Mouse (Mus musculus) lung, postnatal 4 days (tissue): ENCODE results near the gene Urad.

Experiments used
- DNase-seq, 2 experiments: peaks; one replicate each; pipeline ENCODE4 v3.0.0; 2021

The Urad gene

DNA sequence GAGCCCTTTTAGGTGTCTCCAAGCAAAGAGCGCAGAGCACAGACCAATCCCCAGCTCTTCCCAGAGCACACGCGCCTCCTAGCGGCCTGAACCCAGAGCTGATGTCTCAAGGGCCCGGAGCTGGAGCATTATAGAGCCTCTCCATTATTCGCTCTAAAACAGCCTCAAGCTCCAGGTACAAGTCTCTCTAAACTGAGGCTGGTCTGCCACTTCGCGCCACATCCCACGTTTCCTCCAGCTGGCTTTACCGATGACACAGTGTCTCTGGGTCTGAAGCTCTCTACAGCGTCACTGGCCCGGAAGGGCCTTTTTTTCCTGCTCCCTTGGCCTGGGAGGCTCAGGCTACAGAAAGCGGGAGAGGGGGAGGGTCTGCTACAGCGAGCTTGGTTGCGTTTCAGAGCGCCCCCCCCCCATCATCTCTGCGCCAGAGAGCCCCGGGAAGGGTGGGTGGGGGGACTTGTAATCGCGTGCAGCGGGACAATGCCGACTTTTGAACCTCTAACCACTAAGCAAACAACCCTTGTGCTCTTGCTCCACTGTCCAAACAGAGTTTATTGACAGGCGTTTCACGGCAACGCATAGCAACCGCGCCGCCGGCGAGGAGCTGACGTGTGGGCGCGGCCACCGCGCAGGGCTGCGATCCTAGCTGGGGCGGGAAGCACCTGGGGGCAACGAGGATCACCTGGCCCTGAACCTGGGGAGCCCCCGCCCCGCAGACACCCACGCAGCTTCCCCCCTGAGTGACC lies 22.8 kb downstream of the Urad start:
- peak; percentile 41 to 57 for DNase-seq

- DNase-seq = no peak
These were observed 25.0 kb downstream of the Urad start for GRCm38 (mm10) chr5:147297249-147297648.

GRCm38 (mm10) chr5:147294121-147294520 lies 28.1 kb downstream of the Urad start:
- DNase-seq = peak in 1 of 2 experiments; percentile 32

DNA sequence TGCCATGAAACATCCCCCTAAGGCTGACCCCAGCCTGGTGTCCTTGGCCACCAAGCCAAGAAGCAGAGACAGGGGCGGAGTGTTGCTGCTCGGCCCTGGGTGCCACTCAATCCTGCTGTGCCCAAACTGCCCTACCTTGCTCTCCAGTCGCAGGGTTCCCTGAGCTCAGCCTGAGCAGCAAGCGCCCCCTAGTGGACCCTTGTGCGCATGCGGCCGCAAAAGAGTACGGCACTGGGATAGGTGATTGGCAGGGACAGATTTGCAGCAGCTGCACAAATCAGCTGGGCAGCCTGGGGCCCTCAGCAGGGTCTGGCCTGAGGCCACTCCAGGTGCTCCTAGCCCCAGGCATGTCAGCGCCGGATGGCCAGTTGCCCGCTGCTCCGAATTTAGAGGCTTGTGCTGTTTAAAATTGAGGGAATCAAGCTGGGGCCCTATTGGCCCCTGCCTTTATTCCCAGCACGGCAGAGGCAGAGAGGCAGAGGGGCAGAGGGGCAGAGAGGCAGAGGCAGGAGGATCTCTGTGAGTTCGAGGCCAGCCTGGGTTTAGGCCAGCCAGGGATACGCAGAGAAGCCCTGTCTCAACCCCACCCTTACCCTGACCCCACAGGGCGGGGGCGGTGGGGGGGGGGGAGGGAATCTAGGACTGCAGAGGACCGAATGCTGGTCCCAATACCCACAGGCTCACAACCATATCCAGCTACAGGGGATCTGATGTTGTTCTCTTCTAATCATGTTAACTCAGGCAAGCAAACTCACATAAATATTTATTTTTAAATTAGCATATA lies 28.9 kb downstream of the Urad start:
- DNase-seq = peak; percentile 44 to 65

GRCm38 (mm10) chr5:147292506-147293120 lies 29.6 kb downstream of the Urad start:
- DNase-seq = no peak

GRCm38 (mm10) chr5:147291764-147292505 lies 30.3 kb downstream of the Urad start:
- DNase-seq = no peak

DNA sequence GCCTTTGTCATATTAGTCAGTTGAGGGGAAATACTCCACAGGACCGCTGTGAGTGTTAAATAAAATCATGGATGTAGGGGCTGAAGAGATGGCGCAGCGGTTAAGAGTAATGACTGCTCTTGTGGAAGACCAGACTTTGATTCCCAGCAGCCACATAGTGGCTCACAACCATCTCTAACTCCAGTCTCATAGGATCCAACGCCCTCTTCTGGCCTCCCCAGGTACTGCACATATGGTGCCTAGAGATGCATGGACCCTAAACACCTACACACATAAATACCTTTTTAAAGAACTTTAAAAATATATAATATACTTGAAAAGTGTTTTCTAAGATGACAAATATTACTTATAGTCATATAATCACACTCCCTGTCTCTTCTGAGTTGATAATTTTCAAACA lies 37.9 kb downstream of the Urad start:
- no peak for DNase-seq

- no peak for DNase-seq
These were observed 44.7 kb downstream of the Urad start for GRCm38 (mm10) chr5:147277547-147277925.

DNA sequence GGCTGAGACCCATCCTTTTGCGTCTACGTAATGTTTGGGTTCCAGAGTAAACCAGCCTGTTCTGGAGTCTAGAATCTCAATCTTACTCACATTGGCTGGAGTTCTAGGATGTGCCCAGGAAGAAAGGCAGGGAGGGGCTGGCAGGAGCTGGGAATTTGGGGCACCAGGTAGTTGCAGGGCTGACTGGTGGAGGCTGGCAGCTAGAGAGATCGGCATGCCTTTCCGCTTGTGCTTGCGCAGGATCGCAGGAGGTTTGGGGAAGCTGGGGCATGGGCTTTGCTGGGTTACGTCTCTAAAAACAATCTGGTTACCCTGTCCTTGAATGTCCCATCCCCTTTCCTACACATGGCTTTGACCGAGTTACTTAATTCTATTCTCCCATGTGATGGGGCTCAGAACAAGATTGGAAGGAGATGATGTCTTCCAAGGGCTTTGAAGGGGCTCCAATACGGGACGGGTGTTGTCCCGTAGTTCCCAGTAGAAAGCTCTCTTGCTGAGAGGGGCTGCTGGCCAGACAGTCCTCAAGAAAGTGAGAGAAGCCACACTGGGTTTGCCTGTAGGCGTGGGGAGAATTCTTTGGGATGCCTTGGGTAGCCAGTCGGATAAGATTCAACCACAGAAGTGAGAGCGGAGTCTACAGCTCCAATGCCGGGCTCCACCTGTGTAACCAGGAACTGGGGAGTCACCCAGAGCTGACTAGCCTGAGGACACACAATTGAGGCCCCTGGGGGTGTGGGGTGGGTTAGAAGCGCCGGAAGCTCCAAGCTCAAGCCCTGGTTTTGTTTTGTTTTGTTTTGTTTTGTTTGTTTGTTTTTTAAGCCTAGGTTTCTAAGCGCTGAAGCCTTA lies 45.3 kb downstream of the Urad start:
- no peak for DNase-seq

GRCm38 (mm10) chr5:147275761-147276160 lies 46.5 kb downstream of the Urad start:
- no peak for DNase-seq

- no peak for DNase-seq
These were observed 47.8 kb downstream of the Urad start for GRCm38 (mm10) chr5:147274174-147275141.

GRCm38 (mm10) chr5:147272808-147273345 lies 49.4 kb downstream of the Urad start:
- no peak for DNase-seq

- DNase-seq = no peak
These were observed 50.0 kb downstream of the Urad start for GRCm38 (mm10) chr5:147272046-147272807.

GRCm38 (mm10) chr5:147270673-147271655 lies 51.3 kb downstream of the Urad start:
- DNase-seq = no peak

DNA sequence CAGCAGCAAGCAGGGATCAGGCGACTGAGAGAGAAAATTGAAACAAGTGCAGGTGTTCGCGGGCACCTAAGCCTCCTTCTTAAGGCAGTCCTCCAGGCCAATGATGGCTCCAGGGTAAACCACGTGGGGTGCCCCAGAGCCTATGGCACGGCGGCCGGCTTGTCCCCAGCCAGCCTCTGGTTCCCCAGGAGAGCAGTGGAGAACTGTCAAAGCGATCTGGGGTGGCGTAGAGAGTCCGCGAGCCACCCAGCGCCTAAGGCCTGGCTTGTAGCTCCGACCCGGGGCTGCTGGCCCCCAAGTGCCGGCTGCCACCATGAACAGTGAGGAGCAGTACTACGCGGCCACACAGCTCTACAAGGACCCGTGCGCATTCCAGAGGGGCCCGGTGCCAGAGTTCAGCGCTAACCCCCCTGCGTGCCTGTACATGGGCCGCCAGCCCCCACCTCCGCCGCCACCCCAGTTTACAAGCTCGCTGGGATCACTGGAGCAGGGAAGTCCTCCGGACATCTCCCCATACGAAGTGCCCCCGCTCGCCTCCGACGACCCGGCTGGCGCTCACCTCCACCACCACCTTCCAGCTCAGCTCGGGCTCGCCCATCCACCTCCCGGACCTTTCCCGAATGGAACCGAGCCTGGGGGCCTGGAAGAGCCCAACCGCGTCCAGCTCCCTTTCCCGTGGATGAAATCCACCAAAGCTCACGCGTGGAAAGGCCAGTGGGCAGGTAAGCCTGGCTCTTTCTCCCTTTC lies 52.1 kb downstream of the Urad start, which contains the start of gene Pdx1:
TSS of gene Pdx1 (plus strand) at position 34 of the 747 bp plus-strand sequence.
- no peak for DNase-seq

DNA sequence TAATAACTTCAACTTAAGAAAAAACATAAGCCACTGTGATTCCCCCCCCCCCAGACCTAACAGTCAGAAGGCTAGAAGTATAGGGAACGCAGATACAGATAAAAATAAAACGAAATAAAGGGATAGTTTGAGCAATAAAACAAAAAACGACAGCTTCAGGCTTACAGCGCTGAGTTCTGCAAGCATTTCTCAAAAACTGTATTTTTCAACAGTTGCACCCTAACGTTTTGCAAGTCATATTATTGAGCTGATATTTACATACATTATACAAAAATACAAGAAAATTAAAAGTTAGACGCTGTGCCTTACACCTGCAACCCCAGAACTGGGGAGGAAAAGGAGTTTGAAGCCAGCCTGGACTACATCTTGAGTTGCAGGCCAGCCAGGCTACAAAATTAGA lies 52.9 kb downstream of the Urad start:
- DNase-seq = no peak

GRCm38 (mm10) chr5:147268728-147269127 lies 53.5 kb downstream of the Urad start:
- DNase-seq = no peak

GRCm38 (mm10) chr5:147267434-147267833 lies 54.8 kb downstream of the Urad start:
- no peak for DNase-seq
